Mouse (Mus musculus): Measurements from ENCODE around the gene Vcam1.

Vcam1 gene

GRCm38 (mm10) chr3:116080166-116080788 is 49.2 kb downstream of the Vcam1 start:
- no peak for DNase-seq

- no peak for DNase-seq
Observed at GRCm38 (mm10) chr3:116078490-116078889, 51.0 kb downstream of the Vcam1 start.

GRCm38 (mm10) chr3:116076739-116077138 is 52.7 kb downstream of the Vcam1 start:
- DNase-seq: no peak

GRCm38 (mm10) chr3:116072584-116072983 is 56.9 kb downstream of the Vcam1 start:
- DNase-seq: no peak

- DNase-seq: no peak
Observed at GRCm38 (mm10) chr3:116062141-116062540, 67.3 kb downstream of the Vcam1 start.

- DNase-seq: no peak
Observed at GRCm38 (mm10) chr3:116060320-116060719, 69.2 kb downstream of the Vcam1 start.
